Mouse (Mus musculus): ENCODE results near the gene Glis2.

Gene Glis2

GRCm38 (mm10) chr16:4640267-4641005 is 45.9 kb downstream of the Glis2 start:
- no peak for DNase-seq (ENCODE audit: low read depth, low spot score)

GRCm38 (mm10) chr16:4641119-4641838 is 46.8 kb downstream of the Glis2 start:
- no peak for DNase-seq (ENCODE audit: low read depth, low spot score)

- DNase-seq (ENCODE audit: low read depth, low spot score) = no peak
These were observed 47.7 kb downstream of the Glis2 start for GRCm38 (mm10) chr16:4642190-4642589.

GRCm38 (mm10) chr16:4642937-4643336 is 48.4 kb downstream of the Glis2 start:
- no peak for DNase-seq (ENCODE audit: low read depth, low spot score)

GRCm38 (mm10) chr16:4643670-4644419 is 49.3 kb downstream of the Glis2 start:
- DNase-seq (ENCODE audit: low read depth, low spot score) = no peak

- DNase-seq (ENCODE audit: low read depth, low spot score) = no peak
These were observed 51.4 kb downstream of the Glis2 start for GRCm38 (mm10) chr16:4645867-4646266.

GRCm38 (mm10) chr16:4646831-4647230 is 52.3 kb downstream of the Glis2 start:
- no peak for DNase-seq (ENCODE audit: low read depth, low spot score)

GRCm38 (mm10) chr16:4647651-4648141 is 53.2 kb downstream of the Glis2 start:
- no peak for DNase-seq (ENCODE audit: low read depth, low spot score)

GRCm38 (mm10) chr16:4648416-4649023 is 54.0 kb downstream of the Glis2 start:
- DNase-seq (ENCODE audit: low read depth, low spot score) = no peak

GRCm38 (mm10) chr16:4649211-4649610 is 54.7 kb downstream of the Glis2 start:
- DNase-seq (ENCODE audit: low read depth, low spot score) = no peak

GRCm38 (mm10) chr16:4649692-4650091 is 55.2 kb downstream of the Glis2 start:
- no peak for DNase-seq (ENCODE audit: low read depth, low spot score)

GRCm38 (mm10) chr16:4650161-4650560 is 55.6 kb downstream of the Glis2 start:
- DNase-seq (ENCODE audit: low read depth, low spot score) = no peak

GRCm38 (mm10) chr16:4651081-4651480 is 56.6 kb downstream of the Glis2 start:
- DNase-seq (ENCODE audit: low read depth, low spot score) = no peak

- DNase-seq (ENCODE audit: low read depth, low spot score) = no peak
These were observed 57.1 kb downstream of the Glis2 start for GRCm38 (mm10) chr16:4651624-4652023.

GRCm38 (mm10) chr16:4652707-4653416 is 58.3 kb downstream of the Glis2 start:
- no peak for DNase-seq (ENCODE audit: low read depth, low spot score)

- no peak for DNase-seq (ENCODE audit: low read depth, low spot score)
These were observed 60.2 kb downstream of the Glis2 start for GRCm38 (mm10) chr16:4654706-4655105.

- no peak for DNase-seq (ENCODE audit: low read depth, low spot score)
These were observed 60.8 kb downstream of the Glis2 start for GRCm38 (mm10) chr16:4655251-4655734.

- peak; percentile 88 for DNase-seq (ENCODE audit: low read depth, low spot score)
These were observed 61.5 kb downstream of the Glis2 start for GRCm38 (mm10) chr16:4655764-4656570.

GRCm38 (mm10) chr16:4656571-4657081 is 62.1 kb downstream of the Glis2 start:
- DNase-seq (ENCODE audit: low read depth, low spot score) = no peak

GRCm38 (mm10) chr16:4658781-4659245 is 64.3 kb downstream of the Glis2 start:
- no peak for DNase-seq (ENCODE audit: low read depth, low spot score)
